Mouse (Mus musculus): ENCODE results near the gene Wfdc12. TPM values are rescaled to one million over a fixed set of nuclear protein-coding genes. Genes with fewer than 3 reads are reported as not detected.

Wfdc12 gene
- polyA plus RNA-seq, 1 experiment from 2014 or later, result not detected

GRCm38 (mm10) chr2:164182692-164183255 lies 7.6 kb downstream of the Wfdc12 start, which contains the start of gene Wfdc5:
Wfdc5 (minus strand) TSS chr2:164182742.
- no peak within 1 kb of the TSS for H3K27ac ChIP-seq (ENCODE audit: low read length)
- no peak within 1 kb of the TSS for H3K4me3 ChIP-seq (ENCODE audit: low read length)
- H3K9me3 ChIP-seq (ENCODE audit: control insufficient read depth, low read length), result no peaks in the 10 kb centered on the region
- 78% methylated on average over 7 of the region's 7 CpGs for WGBS
- H3K36me3 ChIP-seq (ENCODE audit: control insufficient read depth, insufficient read depth, low read length), result no peaks in the 10 kb centered on the region
- no peaks in the 10 kb centered on the region; the same call in 1 of the 2 replicates for H3K27me3 ChIP-seq (replicated peaks; ENCODE audit: control insufficient read depth, insufficient read depth, low read length)
- H3K4me1 ChIP-seq (ENCODE audit: control insufficient read depth, insufficient read depth, low read length), result no peaks in the 10 kb centered on the region
- H3K4me2 ChIP-seq (ENCODE audit: low read depth, low read length), result no peak within 1 kb of the TSS
- no peak within 1 kb of the TSS for H3K9ac ChIP-seq (ENCODE audit: low read depth, low read length)
- no peak for ATAC-seq

- H3K27ac ChIP-seq (ENCODE audit: low read length), result no peak overlapping the region
- no peaks in the 10 kb centered on the region; the same call in 1 of the 2 replicates for H3K27me3 ChIP-seq (replicated peaks; ENCODE audit: control insufficient read depth, insufficient read depth, low read length)
- no peaks in the 10 kb centered on the region for H3K9me3 ChIP-seq (ENCODE audit: control insufficient read depth, low read length)
- WGBS, result 76% methylated on average over 4 of the region's 4 CpGs
- H3K4me1 ChIP-seq (ENCODE audit: control insufficient read depth, insufficient read depth, low read length), result no peaks in the 10 kb centered on the region
- H3K4me3 ChIP-seq (ENCODE audit: low read length), result no peak overlapping the region
- ATAC-seq, result no peak
- H3K9ac ChIP-seq (ENCODE audit: low read depth, low read length), result no peak overlapping the region
- H3K4me2 ChIP-seq (ENCODE audit: low read depth, low read length), result no peak overlapping the region
- H3K36me3 ChIP-seq (ENCODE audit: control insufficient read depth, insufficient read depth, low read length), result no peaks in the 10 kb centered on the region
These were observed 9.6 kb downstream of the Wfdc12 start for GRCm38 (mm10) chr2:164180770-164181169.

- WGBS, result 42% methylated on average over 3 of the region's 3 CpGs
- ATAC-seq, result no peak
- Histone ChIP-seq H3K9me3 (ENCODE audit: control insufficient read depth, low read length) (no peaks in the 10 kb centered on the region), H3K36me3 (ENCODE audit: control insufficient read depth, insufficient read depth, low read length) (no peaks in the 10 kb centered on the region), H3K9ac (ENCODE audit: low read depth, low read length) (no peak overlapping the region), H3K4me1 (ENCODE audit: control insufficient read depth, insufficient read depth, low read length) (no peaks in the 10 kb centered on the region), H3K27me3 (replicated peaks; ENCODE audit: control insufficient read depth, insufficient read depth, low read length) (no peaks in the 10 kb centered on the region; the same call in 1 of the 2 replicates), H3K4me2 (ENCODE audit: low read depth, low read length) (no peak overlapping the region), H3K4me3 (ENCODE audit: low read length) (no peak overlapping the region), H3K27ac (ENCODE audit: low read length) (no peak overlapping the region)
These were observed 10.3 kb downstream of the Wfdc12 start for GRCm38 (mm10) chr2:164180124-164180523.

GRCm38 (mm10) chr2:164177831-164178230 lies 12.6 kb downstream of the Wfdc12 start:
- Histone ChIP-seq H3K4me2 (ENCODE audit: low read depth, low read length) (no peak overlapping the region), H3K36me3 (ENCODE audit: control insufficient read depth, insufficient read depth, low read length) (no peaks in the 10 kb centered on the region), H3K4me3 (ENCODE audit: low read length) (no peak overlapping the region), H3K9me3 (ENCODE audit: control insufficient read depth, low read length) (no peaks in the 10 kb centered on the region), H3K27ac (ENCODE audit: low read length) (no peak overlapping the region), H3K27me3 (replicated peaks; ENCODE audit: control insufficient read depth, insufficient read depth, low read length) (no peaks in the 10 kb centered on the region; the same call in 1 of the 2 replicates), H3K9ac (ENCODE audit: low read depth, low read length) (no peak overlapping the region), H3K4me1 (ENCODE audit: control insufficient read depth, insufficient read depth, low read length) (no peaks in the 10 kb centered on the region)
- WGBS, result 75% methylated on average over 5 of the region's 5 CpGs
- ATAC-seq, result no peak

- H3K4me2 ChIP-seq (ENCODE audit: low read depth, low read length), result no peak overlapping the region
- H3K27ac ChIP-seq (ENCODE audit: low read length), result no peak overlapping the region
- H3K27me3 ChIP-seq (replicated peaks; ENCODE audit: control insufficient read depth, insufficient read depth, low read length), result peaks cover 11% of the 10 kb centered on the region
- 87% methylated on average over 3 of the region's 3 CpGs for WGBS
- no peaks in the 10 kb centered on the region for H3K9me3 ChIP-seq (ENCODE audit: control insufficient read depth, low read length)
- H3K4me1 ChIP-seq (ENCODE audit: control insufficient read depth, insufficient read depth, low read length), result peaks cover 7% of the 10 kb centered on the region
- H3K9ac ChIP-seq (ENCODE audit: low read depth, low read length), result no peak overlapping the region
- H3K4me3 ChIP-seq (ENCODE audit: low read length), result no peak overlapping the region
- H3K36me3 ChIP-seq (ENCODE audit: control insufficient read depth, insufficient read depth, low read length), result no peaks in the 10 kb centered on the region
- ATAC-seq, result no peak
These were observed 14.6 kb downstream of the Wfdc12 start for GRCm38 (mm10) chr2:164175850-164176249.

- Histone ChIP-seq H3K36me3 (ENCODE audit: control insufficient read depth, insufficient read depth, low read length) (no peaks in the 10 kb centered on the region), H3K9me3 (ENCODE audit: control insufficient read depth, low read length) (no peaks in the 10 kb centered on the region), H3K4me3 (ENCODE audit: low read length) (no peak overlapping the region), H3K4me1 (ENCODE audit: control insufficient read depth, insufficient read depth, low read length) (peaks cover 9% of the 10 kb centered on the region), H3K27me3 (replicated peaks; ENCODE audit: control insufficient read depth, insufficient read depth, low read length) (peaks cover 21% of the 10 kb centered on the region), H3K9ac (ENCODE audit: low read depth, low read length) (no peak overlapping the region), H3K4me2 (ENCODE audit: low read depth, low read length) (no peak overlapping the region), H3K27ac (ENCODE audit: low read length) (no peak overlapping the region)
- no peak for ATAC-seq
- WGBS, result 69% methylated on average over 8 of the region's 8 CpGs
These were observed 15.6 kb downstream of the Wfdc12 start for GRCm38 (mm10) chr2:164174649-164175395.

- no peak overlapping the region for H3K4me2 ChIP-seq (ENCODE audit: low read depth, low read length)
- H3K27ac ChIP-seq (ENCODE audit: low read length), result no peak overlapping the region
- H3K36me3 ChIP-seq (ENCODE audit: control insufficient read depth, insufficient read depth, low read length), result no peaks in the 10 kb centered on the region
- no peak overlapping the region for H3K4me3 ChIP-seq (ENCODE audit: low read length)
- no peak for ATAC-seq
- WGBS, result 64% methylated on average over 3 of the region's 3 CpGs
- H3K9me3 ChIP-seq (ENCODE audit: control insufficient read depth, low read length), result no peaks in the 10 kb centered on the region
- H3K4me1 ChIP-seq (ENCODE audit: control insufficient read depth, insufficient read depth, low read length), result peaks cover 14% of the 10 kb centered on the region
- H3K27me3 ChIP-seq (replicated peaks; ENCODE audit: control insufficient read depth, insufficient read depth, low read length), result peaks cover 35% of the 10 kb centered on the region
- no peak overlapping the region for H3K9ac ChIP-seq (ENCODE audit: low read depth, low read length)
These were observed 17.0 kb downstream of the Wfdc12 start for GRCm38 (mm10) chr2:164173394-164173793.

- Histone ChIP-seq H3K4me2 (ENCODE audit: low read depth, low read length) (peak within 1 kb of the TSS; percentile 62), H3K4me3 (ENCODE audit: low read length) (peak within 1 kb of the TSS; percentile 41), H3K9me3 (ENCODE audit: control insufficient read depth, low read length) (no peaks in the 10 kb centered on the region), H3K9ac (ENCODE audit: low read depth, low read length) (peak within 1 kb of the TSS; percentile 46), H3K27ac (ENCODE audit: low read length) (no peak within 1 kb of the TSS), H3K36me3 (ENCODE audit: control insufficient read depth, insufficient read depth, low read length) (no peaks in the 10 kb centered on the region), H3K4me1 (ENCODE audit: control insufficient read depth, insufficient read depth, low read length) (peaks cover 18% of the 10 kb centered on the region), H3K27me3 (replicated peaks; ENCODE audit: control insufficient read depth, insufficient read depth, low read length) (peaks cover 59% of the 10 kb centered on the region)
- 2% methylated on average over 29 of the region's 29 CpGs for WGBS
- ATAC-seq, result peak; percentile 18; the same call in 1 of the 2 replicates
These were observed 19.5 kb downstream of the Wfdc12 start, which contains the start of gene Kcns1 for GRCm38 (mm10) chr2:164170902-164171301. Kcns1 (minus strand) TSS chr2:164171113.

GRCm38 (mm10) chr2:164170326-164170725 lies 20.1 kb downstream of the Wfdc12 start:
- H3K4me3 ChIP-seq (ENCODE audit: low read length), result no peak overlapping the region
- peaks cover 59% of the 10 kb centered on the region for H3K27me3 ChIP-seq (replicated peaks; ENCODE audit: control insufficient read depth, insufficient read depth, low read length)
- H3K36me3 ChIP-seq (ENCODE audit: control insufficient read depth, insufficient read depth, low read length), result no peaks in the 10 kb centered on the region
- no peak overlapping the region for H3K27ac ChIP-seq (ENCODE audit: low read length)
- 6% methylated on average over 11 of the region's 11 CpGs for WGBS
- no peak overlapping the region; the same call in 1 of the 2 replicates for H3K4me2 ChIP-seq (ENCODE audit: low read depth, low read length)
- no peak for ATAC-seq
- peaks cover 18% of the 10 kb centered on the region for H3K4me1 ChIP-seq (ENCODE audit: control insufficient read depth, insufficient read depth, low read length)
- H3K9ac ChIP-seq (ENCODE audit: low read depth, low read length), result no peak overlapping the region
- no peaks in the 10 kb centered on the region for H3K9me3 ChIP-seq (ENCODE audit: control insufficient read depth, low read length)

Data from intestine, embryonic 16.5 days (tissue).